Mouse (Mus musculus) lung, adult 2 months (tissue): ENCODE data around the gene Nop10.

Experiments
- CTCF ChIP-seq: fragments of 200-500 bp; IDR thresholded peaks from 2 replicates; pipeline ENCODE4 v1.5.1; 2011; ENCODE audit warnings: mild to moderate bottlenecking, low read length, control low read depth; ENCODE audit not compliant: insufficient read depth
- POLR2A ChIP-seq: fragments of 200-500 bp; IDR thresholded peaks from 2 replicates; pipeline ENCODE4 v1.6.1; 2011; ENCODE audit warnings: low read depth, mild to moderate bottlenecking, control low read depth, low read length, borderline replicate concordance; ENCODE audit errors: extremely low read depth

- no peak for TF ChIP-seq CTCF
- peak; percentile 53; the same call in 1 of the 2 replicates for TF ChIP-seq POLR2A
Measured at GRCm38 (mm10) chr2:112265448-112266241, 3.9 kb downstream of the Nop10 start, which contains the start of gene Slc12a6.
